Comparison of ENCODE assay signal across 8 mouse cellular contexts in the genomic region with DNA sequence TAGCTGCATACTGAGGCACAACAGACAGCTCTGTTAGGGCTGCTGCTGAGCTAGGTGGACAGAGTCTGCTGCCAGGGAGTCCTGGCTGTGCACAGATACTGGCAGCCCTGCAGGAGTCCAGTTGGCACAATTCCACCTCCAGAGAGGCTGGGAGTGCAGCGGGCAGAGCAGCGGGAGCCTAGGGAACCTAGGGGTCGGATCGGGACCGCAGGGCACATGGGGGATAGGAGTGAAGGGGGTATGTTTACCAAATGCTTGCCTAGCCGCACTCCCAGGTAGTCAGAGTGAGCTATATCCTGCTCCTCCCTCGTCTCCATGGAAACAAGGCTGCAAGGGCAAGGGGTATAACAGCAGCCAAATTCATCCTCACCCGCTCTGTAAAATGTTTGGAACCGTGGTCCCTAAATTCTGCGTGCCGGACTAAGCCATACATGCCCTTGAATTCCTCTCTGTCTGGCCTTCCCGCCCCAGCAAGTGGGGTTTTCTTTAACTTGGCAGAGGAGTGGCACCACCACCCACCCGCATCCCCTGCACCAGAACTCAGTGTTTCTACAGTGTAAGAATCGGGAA. TPM values are rescaled to one million over a fixed set of nuclear protein-coding genes. Genes with fewer than 3 reads are reported as not detected.
DNase-seq lines count a peak whose midpoint lies in the region; ATAC-seq lines count a peak whose summit lies in the region.

No protein-coding gene starts in this region.

- peaks cover 16% of the 10 kb centered on the region for H3K4me1 ChIP-seq in midbrain, embryonic 16.5 days (ENCODE audit: control insufficient read depth, insufficient read depth, low read length)

- intact Hi-C loops in gastrocnemius, postnatal 14 days (cut with DNase I; ENCODE audit: low total_unique reads): no loop called here

- no peaks in the 10 kb centered on the region for H3K36me3 ChIP-seq in midbrain, embryonic 16.5 days (ENCODE audit: control insufficient read depth, insufficient read depth, low read length)

- H3K27me3 ChIP-seq in midbrain, embryonic 16.5 days (ENCODE audit: control insufficient read depth, insufficient read depth, low read depth, low read length): no peaks in the 10 kb centered on the region

- H3K4me2 ChIP-seq in midbrain, embryonic 16.5 days (ENCODE audit: low read length): peak overlapping the region; percentile 57

- 16% methylated on average over 14 of the region's 14 CpGs for WGBS in midbrain, embryonic 16.5 days

- no peaks in the 10 kb centered on the region for H3K9me3 ChIP-seq in midbrain, embryonic 16.5 days (replicated peaks; ENCODE audit: control insufficient read depth, low read length, poor library complexity, severe bottlenecking)

- H3K9ac ChIP-seq in midbrain, embryonic 16.5 days (ENCODE audit: low read depth, low read length): peak overlapping the region; percentile 32

- H3K27ac ChIP-seq in midbrain, embryonic 16.5 days (ENCODE audit: low read length): peak overlapping the region; percentile 35; the same call in 1 of the 2 replicates

- ATAC-seq in midbrain, embryonic 16.5 days: peak; percentile 84

- peak overlapping the region; percentile 7; the same call in 1 of the 2 replicates for H3K4me3 ChIP-seq in midbrain, embryonic 16.5 days (ENCODE audit: low read depth, low read length)

- peak; percentile 36 to 73 for DNase-seq in adrenal gland, adult (ENCODE audit: inconsistent age in 2 of 2, low spot score in 1 of 2)
- DNase-seq in adrenal gland, postnatal 4 days (ENCODE audit: low spot score in 2 of 2): no peak
- DNase-seq in right cerebral cortex, adult 18-20 months: peak; percentile 48
- no peak for DNase-seq in right cerebral cortex, postnatal 4 days
- peak; percentile 45 for DNase-seq in gastrocnemius, postnatal 14 days
- DNase-seq in kidney, postnatal 14 days: peak; percentile 62
- DNase-seq in thymus, postnatal 10 days (ENCODE audit: low spot score in 2 of 2): no peak

RNA-seq across cellular contexts. Expression of gene Smo, which starts 17.3 kb away (rescaled TPM):
- 10 to 100 TPM; 88.5 to 94.3 TPM for total RNA-seq in adrenal gland, postnatal 4 days (2021)
- total RNA-seq in gastrocnemius, postnatal 14 days (2021): 10 to 100 TPM; 11.0 to 14.4 TPM
- 8.8 TPM in 2 replicates for polyA plus RNA-seq in midbrain, embryonic 16.5 days (2015; fragmentation: Nextera tagmentation; extraction: Ambion mirVana)

RNA-seq across cellular contexts. Expression of gene Tspan33, which starts 24.0 kb away (rescaled TPM):
- total RNA-seq in adrenal gland, postnatal 4 days (2021): 10 to 100 TPM; 10.6 to 16.4 TPM
- total RNA-seq in gastrocnemius, postnatal 14 days (2021): 1 to 10 TPM; 2.9 to 3.8 TPM
- 10.1 and 10.3 TPM in 2 replicates for polyA plus RNA-seq in midbrain, embryonic 16.5 days (2015; fragmentation: Nextera tagmentation; extraction: Ambion mirVana)

RNA-seq across cellular contexts. Expression of gene Ahcyl2, which starts 49.8 kb away (rescaled TPM):
- 100 to 1,000 TPM in 1 of 2 experiments, 10 to 100 TPM in 1; 93.7 to 119 TPM for total RNA-seq in adrenal gland, postnatal 4 days (2021)
- 10 to 100 TPM in 1 of 2 experiments, 1 to 10 TPM in 1; 9.5 to 10.9 TPM for total RNA-seq in gastrocnemius, postnatal 14 days (2021)
- 16.8 and 17.6 TPM in 2 replicates for polyA plus RNA-seq in midbrain, embryonic 16.5 days (2015; fragmentation: Nextera tagmentation; extraction: Ambion mirVana)

Comparison
In these comparisons a context has a peak if more than half of its experiments do, and no peak if none do; other contexts are left out.
1. DNase-seq: peak in adrenal gland, adult (2 of 2), right cerebral cortex, adult 18-20 months (single experiment), gastrocnemius, postnatal 14 days (single experiment) and kidney, postnatal 14 days (single experiment); none in adrenal gland, postnatal 4 days (0 of 2), right cerebral cortex, postnatal 4 days (single experiment) and thymus, postnatal 10 days (0 of 2).
2. RNA of gene Smo, which starts 17.3 kb away (total RNA-seq): 88.5 to 94.3 TPM in adrenal gland, postnatal 4 days; 11.0 to 14.4 TPM in gastrocnemius, postnatal 14 days; every median in the first group is over 4 times any median in the second.
3. RNA of gene Ahcyl2, which starts 49.8 kb away (total RNA-seq): 93.7 to 119 TPM in adrenal gland, postnatal 4 days; 9.5 to 10.9 TPM in gastrocnemius, postnatal 14 days; every median in the first group is over 4 times any median in the second.